Mouse (Mus musculus): ENCODE measurements at regions not wholly inside any gene's neighbourhood (a gene's known extent, or its start where the extent isn't known, plus 50 kb on each side); places are given as distances from the start of the nearest gene placed in this dataset.

DNA sequence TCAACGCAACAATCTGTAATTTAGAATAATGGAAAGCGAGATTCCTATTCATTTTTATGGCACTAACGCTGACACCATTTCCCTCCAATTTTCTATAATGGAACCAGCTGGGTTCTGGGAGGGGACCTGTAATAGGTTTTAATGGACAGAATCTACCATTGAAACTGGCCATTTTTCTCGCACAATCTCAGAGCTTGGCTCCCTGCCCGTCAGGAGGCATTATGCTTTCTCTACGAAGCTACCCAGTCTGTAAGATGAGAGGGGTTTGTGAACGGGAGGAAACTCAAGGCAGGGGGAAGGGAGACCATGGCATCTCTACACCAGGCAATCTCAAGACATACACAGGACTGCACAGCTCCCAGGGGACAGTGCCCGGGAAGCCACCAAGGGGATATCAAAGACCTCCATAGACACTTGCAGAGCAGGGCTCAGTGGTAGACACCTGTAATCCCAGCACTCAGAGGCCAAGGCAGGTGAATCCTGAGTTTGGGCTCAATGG lies 498.2 kb upstream of the Castor2 start:
- H3K4me1 ChIP-seq (ENCODE audit: control insufficient read depth, insufficient read depth, low read length): no peaks in the 10 kb centered on the region
- H3K4me2 ChIP-seq (ENCODE audit: low read depth, low read length): no peak overlapping the region
- no peaks in the 10 kb centered on the region for H3K36me3 ChIP-seq (ENCODE audit: control insufficient read depth, insufficient read depth)
- H3K27me3 ChIP-seq (ENCODE audit: control insufficient read depth, insufficient read depth, low read length): peaks cover 2% of the 10 kb centered on the region; the same call in 1 of the 2 replicates
- ATAC-seq (replicated peaks; ENCODE audit: extremely low read depth, insufficient read depth, low FRiP score): no peak
- H3K4me3 ChIP-seq (ENCODE audit: low read length): no peak overlapping the region
- WGBS: 70% methylated on average over 8 of the region's 8 CpGs
- peaks cover 3% of the 10 kb centered on the region; the same call in 1 of the 2 replicates for H3K9me3 ChIP-seq (replicated peaks; ENCODE audit: control insufficient read depth, low read length)
- H3K9ac ChIP-seq (ENCODE audit: low read length): no peak overlapping the region
- H3K27ac ChIP-seq (ENCODE audit: low read length): no peak overlapping the region

DNA sequence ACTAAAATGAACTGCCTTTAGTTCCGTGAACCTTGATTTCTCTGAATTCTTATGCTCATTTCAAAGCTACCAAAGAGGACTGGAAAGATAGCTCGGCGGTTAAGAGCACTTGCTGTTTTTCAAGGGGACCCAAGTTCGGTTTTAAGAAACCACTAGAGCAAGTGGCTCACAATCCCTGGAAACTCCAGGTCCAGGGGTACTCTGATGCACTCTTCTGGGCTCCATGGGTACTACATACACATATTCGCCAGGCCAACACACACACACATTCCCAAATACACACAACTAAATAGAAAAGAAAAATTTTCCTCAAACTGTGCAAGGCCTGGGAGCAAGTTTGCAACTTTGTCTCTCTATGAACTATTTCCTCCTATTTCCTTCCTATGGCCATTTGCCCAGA lies 498.9 kb upstream of the Castor2 start:
- peaks cover 2% of the 10 kb centered on the region; the same call in 1 of the 2 replicates for H3K27me3 ChIP-seq (ENCODE audit: control insufficient read depth, insufficient read depth, low read length)
- no peak overlapping the region for H3K4me2 ChIP-seq (ENCODE audit: low read depth, low read length)
- no peak overlapping the region for H3K27ac ChIP-seq (ENCODE audit: low read length)
- H3K4me3 ChIP-seq (ENCODE audit: low read length): no peak overlapping the region
- H3K9me3 ChIP-seq (replicated peaks; ENCODE audit: control insufficient read depth, low read length): peaks cover 6% of the 10 kb centered on the region; the same call in 1 of the 2 replicates
- H3K4me1 ChIP-seq (ENCODE audit: control insufficient read depth, insufficient read depth, low read length): no peaks in the 10 kb centered on the region
- 64% methylated on average over 5 of the region's 5 CpGs for WGBS
- H3K9ac ChIP-seq (ENCODE audit: low read length): no peak overlapping the region
- no peak for ATAC-seq (replicated peaks; ENCODE audit: extremely low read depth, insufficient read depth, low FRiP score)
- H3K36me3 ChIP-seq (ENCODE audit: control insufficient read depth, insufficient read depth): no peaks in the 10 kb centered on the region

DNA sequence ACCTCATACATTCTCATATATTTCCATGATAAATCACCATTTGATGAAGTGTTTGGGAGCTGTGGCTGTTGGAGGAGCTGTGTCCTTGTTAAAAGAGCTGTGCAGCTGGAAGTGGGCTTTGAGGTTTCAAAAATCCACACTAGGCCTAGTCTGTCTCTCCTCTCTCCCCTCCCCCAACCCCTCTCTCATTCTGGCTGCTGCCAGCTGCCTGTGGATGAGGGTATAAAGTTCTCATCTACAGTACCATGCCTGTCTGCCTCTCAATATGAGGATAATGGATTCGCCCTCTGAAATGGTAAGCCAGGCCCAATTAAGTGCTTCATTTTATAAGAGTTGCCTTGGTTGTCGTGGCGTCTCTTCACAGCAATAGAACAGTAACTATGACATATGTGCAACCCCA lies 501.4 kb upstream of the Castor2 start:
- H3K9ac ChIP-seq (ENCODE audit: low read length): no peak overlapping the region
- H3K9me3 ChIP-seq (replicated peaks; ENCODE audit: control insufficient read depth, low read length): peaks cover 6% of the 10 kb centered on the region; the same call in 1 of the 2 replicates
- H3K4me1 ChIP-seq (ENCODE audit: control insufficient read depth, insufficient read depth, low read length): no peaks in the 10 kb centered on the region
- H3K4me3 ChIP-seq (ENCODE audit: low read length): no peak overlapping the region
- H3K27me3 ChIP-seq (ENCODE audit: control insufficient read depth, insufficient read depth, low read length): peaks cover 2% of the 10 kb centered on the region; the same call in 1 of the 2 replicates
- H3K4me2 ChIP-seq (ENCODE audit: low read depth, low read length): no peak overlapping the region
- ATAC-seq (replicated peaks; ENCODE audit: extremely low read depth, insufficient read depth, low FRiP score): no peak
- no peak overlapping the region for H3K27ac ChIP-seq (ENCODE audit: low read length)
- 94% methylated on average over 3 of the region's 3 CpGs for WGBS
- H3K36me3 ChIP-seq (ENCODE audit: control insufficient read depth, insufficient read depth): no peaks in the 10 kb centered on the region

DNA sequence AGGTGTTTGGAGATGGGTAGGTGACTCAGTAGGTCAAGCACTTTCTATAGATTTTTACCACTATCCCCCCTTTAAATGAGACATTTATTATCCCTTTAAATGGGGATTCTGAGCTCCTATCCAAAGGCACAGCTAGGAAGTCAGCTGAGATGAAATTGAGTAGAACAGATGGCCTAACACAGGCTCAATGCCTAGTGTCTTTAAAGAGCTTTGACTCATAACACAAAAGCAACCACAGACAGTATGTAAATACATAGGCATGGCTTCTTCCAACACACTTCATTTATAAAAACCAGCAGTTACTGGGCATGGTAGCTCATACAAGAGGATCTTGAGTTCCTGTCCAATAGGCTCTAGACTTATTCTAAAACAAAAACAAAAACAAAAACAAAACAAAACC lies 513.0 kb upstream of the Castor2 start:
- Histone ChIP-seq H3K27ac (ENCODE audit: low read length) (no peak overlapping the region), H3K9me3 (replicated peaks; ENCODE audit: control insufficient read depth, low read length) (no peaks in the 10 kb centered on the region), H3K4me2 (ENCODE audit: low read depth, low read length) (no peak overlapping the region), H3K36me3 (ENCODE audit: control insufficient read depth, insufficient read depth) (no peaks in the 10 kb centered on the region), H3K9ac (ENCODE audit: low read length) (no peak overlapping the region), H3K4me3 (ENCODE audit: low read length) (no peak overlapping the region), H3K4me1 (ENCODE audit: control insufficient read depth, insufficient read depth, low read length) (no peaks in the 10 kb centered on the region), H3K27me3 (ENCODE audit: control insufficient read depth, insufficient read depth, low read length) (no peaks in the 10 kb centered on the region; the same call in 1 of the 2 replicates)
- no peak for ATAC-seq (replicated peaks; ENCODE audit: extremely low read depth, insufficient read depth, low FRiP score)

DNA sequence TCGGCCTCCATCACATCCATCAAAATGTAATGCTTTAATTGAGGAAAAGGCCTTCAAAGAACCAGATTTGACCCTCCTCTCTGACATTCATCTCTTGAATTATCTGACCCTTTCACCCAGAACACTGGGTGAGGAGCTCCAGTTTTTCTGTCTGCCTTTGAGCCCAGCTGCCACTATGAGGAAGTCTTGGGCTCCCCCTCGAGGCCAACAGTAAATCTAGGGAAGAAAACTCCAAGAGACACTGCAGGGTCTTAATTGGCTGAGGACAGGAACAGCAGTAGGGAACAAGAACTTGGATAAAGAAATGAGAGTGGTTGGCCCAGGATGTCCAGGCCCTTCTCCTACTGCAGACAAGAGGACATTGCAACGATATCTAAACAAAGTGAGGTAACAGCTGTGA lies 514.3 kb upstream of the Castor2 start:
- 27% methylated on average over 3 of the region's 3 CpGs for WGBS
- H3K9me3 ChIP-seq (replicated peaks; ENCODE audit: control insufficient read depth, low read length): no peaks in the 10 kb centered on the region
- H3K27me3 ChIP-seq (ENCODE audit: control insufficient read depth, insufficient read depth, low read length): no peaks in the 10 kb centered on the region; the same call in 1 of the 2 replicates
- H3K4me2 ChIP-seq (ENCODE audit: low read depth, low read length): no peak overlapping the region
- H3K4me3 ChIP-seq (ENCODE audit: low read length): no peak overlapping the region
- no peaks in the 10 kb centered on the region for H3K36me3 ChIP-seq (ENCODE audit: control insufficient read depth, insufficient read depth)
- no peaks in the 10 kb centered on the region for H3K4me1 ChIP-seq (ENCODE audit: control insufficient read depth, insufficient read depth, low read length)
- no peak for ATAC-seq (replicated peaks; ENCODE audit: extremely low read depth, insufficient read depth, low FRiP score)
- H3K9ac ChIP-seq (ENCODE audit: low read length): no peak overlapping the region
- H3K27ac ChIP-seq (ENCODE audit: low read length): no peak overlapping the region

DNA sequence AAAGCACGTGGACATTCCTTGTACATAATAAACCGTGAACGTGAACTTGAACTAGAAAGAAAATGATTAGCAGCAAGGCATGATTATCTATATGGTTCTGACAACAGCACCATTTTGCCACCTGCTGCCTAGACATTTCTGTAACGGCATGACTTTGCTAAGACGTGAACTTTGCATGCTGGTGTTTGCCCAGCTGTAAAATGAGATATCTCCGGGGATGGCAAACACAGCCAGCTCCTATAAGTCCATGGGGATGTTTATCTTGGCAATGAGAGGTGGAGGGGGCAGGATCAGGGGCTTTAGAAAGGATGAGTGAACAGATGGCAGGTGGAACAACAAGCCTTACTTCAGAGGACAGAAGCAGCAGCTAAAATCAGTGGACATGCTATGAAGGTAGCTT lies 522.9 kb upstream of the Castor2 start:
- no peak overlapping the region for H3K27ac ChIP-seq (ENCODE audit: low read length)
- no peaks in the 10 kb centered on the region for H3K36me3 ChIP-seq (ENCODE audit: control insufficient read depth, insufficient read depth)
- no peaks in the 10 kb centered on the region for H3K4me1 ChIP-seq (ENCODE audit: control insufficient read depth, insufficient read depth, low read length)
- no peak overlapping the region for H3K4me3 ChIP-seq (ENCODE audit: low read length)
- 69% methylated on average over 6 of the region's 6 CpGs for whole genome bisulfite sequencing
- no peak overlapping the region for H3K9ac ChIP-seq (ENCODE audit: low read length)
- H3K4me2 ChIP-seq (ENCODE audit: low read depth, low read length): no peak overlapping the region
- ATAC-seq (replicated peaks; ENCODE audit: extremely low read depth, insufficient read depth, low FRiP score): no peak
- no peaks in the 10 kb centered on the region for H3K27me3 ChIP-seq (ENCODE audit: control insufficient read depth, insufficient read depth, low read length)
- no peaks in the 10 kb centered on the region for H3K9me3 ChIP-seq (replicated peaks; ENCODE audit: control insufficient read depth, low read length)

DNA sequence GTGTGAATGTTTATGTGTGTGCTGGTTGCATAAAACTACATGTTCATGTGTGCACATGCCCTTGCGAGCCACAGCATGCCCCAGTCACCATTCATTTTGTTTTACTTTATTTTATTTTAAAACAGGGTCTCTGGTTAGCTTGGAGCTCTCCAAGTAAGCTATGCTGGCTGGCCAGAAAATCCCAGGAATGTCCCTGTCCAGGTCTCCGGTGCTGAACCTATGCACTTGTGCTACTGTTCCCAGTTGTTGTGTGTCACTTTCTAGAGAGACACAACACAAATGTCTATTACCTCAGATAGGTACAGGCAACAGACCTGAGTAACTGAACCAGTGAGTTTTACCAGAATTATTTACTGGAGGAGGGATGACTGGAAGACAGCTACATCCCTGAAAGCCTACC lies 530.4 kb upstream of the Castor2 start:
- no peaks in the 10 kb centered on the region for H3K36me3 ChIP-seq (ENCODE audit: control insufficient read depth, insufficient read depth)
- no peak overlapping the region for H3K4me2 ChIP-seq (ENCODE audit: low read depth, low read length)
- no peak overlapping the region for H3K4me3 ChIP-seq (ENCODE audit: low read length)
- H3K27me3 ChIP-seq (ENCODE audit: control insufficient read depth, insufficient read depth, low read length): no peaks in the 10 kb centered on the region
- no peak for ATAC-seq (replicated peaks; ENCODE audit: extremely low read depth, insufficient read depth, low FRiP score)
- H3K27ac ChIP-seq (ENCODE audit: low read length): no peak overlapping the region
- no peak overlapping the region for H3K9ac ChIP-seq (ENCODE audit: low read length)
- WGBS: 71% methylated on average over 2 of the region's 2 CpGs
- H3K9me3 ChIP-seq (replicated peaks; ENCODE audit: control insufficient read depth, low read length): no peaks in the 10 kb centered on the region
- H3K4me1 ChIP-seq (ENCODE audit: control insufficient read depth, insufficient read depth, low read length): no peaks in the 10 kb centered on the region

DNA sequence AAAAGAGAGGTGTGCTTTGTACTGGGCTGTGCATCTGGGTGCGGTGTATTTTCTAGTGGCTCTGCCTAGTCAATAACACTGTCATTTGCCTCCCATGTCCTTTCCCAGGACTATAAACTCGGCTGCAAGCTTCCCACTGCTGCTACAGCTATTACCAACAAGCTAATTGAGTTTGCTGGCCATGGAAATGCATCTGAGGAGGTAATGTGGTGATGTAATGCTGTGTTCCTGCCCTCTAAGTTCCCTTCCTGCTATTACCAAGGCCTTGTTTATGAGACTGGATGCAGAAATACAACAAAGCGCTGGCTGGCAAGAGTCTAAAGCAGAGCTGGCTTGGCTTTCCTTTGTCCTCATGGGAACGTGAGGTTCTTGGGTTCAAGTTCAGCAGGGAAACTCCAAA lies 533.0 kb upstream of the Castor2 start:
- no peak overlapping the region for H3K9ac ChIP-seq (ENCODE audit: low read length)
- no peak for ATAC-seq (replicated peaks; ENCODE audit: extremely low read depth, insufficient read depth, low FRiP score)
- H3K27me3 ChIP-seq (ENCODE audit: control insufficient read depth, insufficient read depth, low read length): no peaks in the 10 kb centered on the region
- 74% methylated on average over 4 of the region's 4 CpGs for WGBS
- no peak overlapping the region for H3K4me2 ChIP-seq (ENCODE audit: low read depth, low read length)
- no peaks in the 10 kb centered on the region for H3K4me1 ChIP-seq (ENCODE audit: control insufficient read depth, insufficient read depth, low read length)
- no peak overlapping the region for H3K27ac ChIP-seq (ENCODE audit: low read length)
- no peaks in the 10 kb centered on the region for H3K36me3 ChIP-seq (ENCODE audit: control insufficient read depth, insufficient read depth)
- no peaks in the 10 kb centered on the region for H3K9me3 ChIP-seq (replicated peaks; ENCODE audit: control insufficient read depth, low read length)
- H3K4me3 ChIP-seq (ENCODE audit: low read length): no peak overlapping the region

DNA sequence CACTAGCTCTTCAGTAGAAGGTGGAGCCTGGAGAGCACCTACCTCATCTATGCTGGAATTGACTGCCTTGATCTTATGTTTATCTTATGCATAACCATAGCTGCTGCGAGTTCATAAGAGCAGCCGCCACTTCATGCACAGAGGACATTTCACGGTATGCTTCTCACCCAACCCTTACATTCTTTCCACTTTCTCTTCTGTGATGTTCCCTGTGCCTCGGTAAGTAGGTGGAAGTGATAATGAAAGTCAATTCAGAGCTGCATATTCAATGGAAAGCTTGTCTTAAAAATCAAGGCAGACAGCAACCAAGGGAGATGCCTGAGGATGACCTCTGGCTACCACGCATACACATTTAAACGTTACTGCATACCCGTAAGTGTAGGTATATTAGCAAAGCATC lies 548.9 kb upstream of the Castor2 start:
- Histone ChIP-seq H3K4me3 (ENCODE audit: low read length) (no peak overlapping the region), H3K27me3 (ENCODE audit: control insufficient read depth, insufficient read depth, low read length) (no peaks in the 10 kb centered on the region), H3K4me1 (ENCODE audit: control insufficient read depth, insufficient read depth, low read length) (no peaks in the 10 kb centered on the region), H3K36me3 (ENCODE audit: control insufficient read depth, insufficient read depth) (no peaks in the 10 kb centered on the region), H3K9me3 (replicated peaks; ENCODE audit: control insufficient read depth, low read length) (no peaks in the 10 kb centered on the region; the same call in 1 of the 2 replicates), H3K27ac (ENCODE audit: low read length) (no peak overlapping the region), H3K4me2 (ENCODE audit: low read depth, low read length) (no peak overlapping the region), H3K9ac (ENCODE audit: low read length) (no peak overlapping the region)
- WGBS: 78% methylated on average over 7 of the region's 7 CpGs
- no peak for ATAC-seq (replicated peaks; ENCODE audit: extremely low read depth, insufficient read depth, low FRiP score)

DNA sequence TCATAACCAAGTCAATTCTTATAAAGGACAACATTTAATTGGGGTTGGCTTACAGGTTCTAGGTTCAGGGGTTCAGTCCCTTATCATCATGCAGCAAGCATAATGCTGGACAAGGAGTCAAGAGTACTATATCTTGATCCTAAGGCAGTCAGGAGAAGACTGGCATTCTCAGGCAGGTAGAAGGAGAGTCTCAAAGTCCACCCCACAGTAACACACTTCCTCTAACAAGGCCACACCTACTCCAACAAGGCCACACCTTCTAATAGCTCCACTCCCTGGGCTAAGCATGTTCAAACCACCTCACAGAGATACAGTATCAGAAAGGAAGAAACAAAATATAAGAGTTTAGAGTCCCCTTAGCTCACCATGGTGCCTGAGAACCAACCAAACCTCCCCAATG lies 557.3 kb upstream of the Castor2 start:
- H3K27ac ChIP-seq (ENCODE audit: low read length): no peak overlapping the region
- H3K4me1 ChIP-seq (ENCODE audit: control insufficient read depth, insufficient read depth, low read length): no peaks in the 10 kb centered on the region
- ATAC-seq (replicated peaks; ENCODE audit: extremely low read depth, insufficient read depth, low FRiP score): no peak
- H3K4me3 ChIP-seq (ENCODE audit: low read length): no peak overlapping the region
- H3K27me3 ChIP-seq (ENCODE audit: control insufficient read depth, insufficient read depth, low read length): no peaks in the 10 kb centered on the region
- H3K9ac ChIP-seq (ENCODE audit: low read length): no peak overlapping the region
- no peaks in the 10 kb centered on the region for H3K36me3 ChIP-seq (ENCODE audit: control insufficient read depth, insufficient read depth)
- no peaks in the 10 kb centered on the region; the same call in 1 of the 2 replicates for H3K9me3 ChIP-seq (replicated peaks; ENCODE audit: control insufficient read depth, low read length)
- no peak overlapping the region for H3K4me2 ChIP-seq (ENCODE audit: low read depth, low read length)

Data from heart, embryonic 16.5 days (tissue).